Mouse (Mus musculus) embryonic facial prominence, embryonic 12.5 days (tissue): ENCODE data around the gene Cox7a1. TPM values are rescaled to one million over a fixed set of nuclear protein-coding genes. Genes with fewer than 3 reads are reported as not detected.
"Not testable (repeated sequence)": the region's sequence is repeated elsewhere in the genome, so short reads cannot be mapped to it uniquely, and the experiment has no call there.

ENCODE experiments used
- ATAC-seq: fragments of 200-750 bp; cut with Nextera tagmentation; 2 replicates; pipeline ENCODE4 v1.8.0; 2017; ENCODE audit not compliant: insufficient number of reproducible peaks, insufficient read depth, low FRiP score, low TSS enrichment
- H3K27ac ChIP-seq: fragments of 300-500 bp; sonication (generic); 2 replicates; pipeline ENCODE4 v1.5.1; 2016; ENCODE audit warnings: mild to moderate bottlenecking
- H3K27me3 ChIP-seq: fragments of 300-500 bp; sonication (generic); 2 replicates; pipeline ENCODE4 v1.6.1; 2016; ENCODE audit warnings: mild to moderate bottlenecking, moderate library complexity
- H3K36me3 ChIP-seq: fragments of 300-500 bp; sonication (generic); 2 replicates; pipeline ENCODE4 v1.6.1; 2016; ENCODE audit warnings: mild to moderate bottlenecking
- H3K4me1 ChIP-seq: fragments of 300-500 bp; sonication (generic); 2 replicates; pipeline ENCODE4 v1.6.1; 2016
- H3K4me2 ChIP-seq: fragments of 300-500 bp; sonication (generic); replicated peaks from 2 replicates; pipeline ENCODE4 v1.6.1; 2016; ENCODE audit warnings: mild to moderate bottlenecking, moderate library complexity
- H3K4me3 ChIP-seq: fragments of 300-500 bp; sonication (generic); 2 replicates; pipeline ENCODE4 v1.5.1; 2016; ENCODE audit warnings: mild to moderate bottlenecking
- H3K9ac ChIP-seq: fragments of 300-500 bp; sonication (generic); 2 replicates; pipeline ENCODE4 v1.6.1; 2016; ENCODE audit warnings: mild to moderate bottlenecking, moderate library complexity
- H3K9me3 ChIP-seq: fragments of 300-500 bp; sonication (generic); 2 replicates; pipeline ENCODE4 v1.6.1; 2016; ENCODE audit warnings: mild to moderate bottlenecking, moderate library complexity
- WGBS: fragments of 180-500 bp; shearing (Covaris S2); methylation state at CpG from one replicate; pipeline ENCODE4 v1.1.7; 2016; 5-methylcytosine and 5-hydroxymethylcytosine counted together
- polyA plus RNA-seq: library from polyadenylated mRNA; unstranded; fragments of >200 nt; fragmentation: Nextera tagmentation; extraction: Ambion mirVana; gene quantifications from 2 replicates; pipeline ENCODE4 v1.2.1, GENCODE M21; 2016

The Cox7a1 gene
- polyA plus RNA-seq, 1 experiment from 2014 or later = 4.2 TPM

DNA sequence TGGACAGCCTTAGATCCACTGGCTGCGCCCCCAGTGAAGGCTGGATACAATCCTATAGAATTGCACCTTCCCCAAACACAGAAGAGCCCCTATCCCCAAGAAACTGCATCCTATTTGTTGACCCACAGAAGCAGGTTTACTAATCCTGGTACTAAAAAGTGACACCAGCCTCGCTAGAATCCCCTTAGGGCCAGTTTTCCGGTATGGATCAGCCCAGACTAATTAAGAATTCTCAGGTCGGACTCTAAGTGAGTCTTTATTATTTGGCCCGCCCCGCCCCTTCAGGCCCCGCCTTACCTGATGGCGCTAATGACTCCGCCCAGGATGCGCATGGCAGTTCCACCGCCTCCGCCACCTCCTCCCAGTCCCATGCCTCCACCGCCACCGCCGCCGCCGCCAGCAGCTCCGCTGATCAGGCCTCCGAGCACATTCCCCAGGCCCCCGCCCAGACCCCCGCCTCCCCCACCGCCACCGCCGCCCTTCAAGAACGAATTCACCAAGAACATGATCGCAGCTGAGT is 9.7 kb downstream of the Cox7a1 start:
- peak; percentile 53; the same call in 1 of the 2 replicates for ATAC-seq
- Histone ChIP-seq H3K27me3 (no peaks in the 10 kb centered on the region), H3K9ac (peak overlapping the region; percentile 77), H3K4me3 (peak overlapping the region; percentile 76), H3K27ac (peak overlapping the region; percentile 87), H3K4me1 (peaks cover 22% of the 10 kb centered on the region), H3K4me2 (peak overlapping the region; percentile 79), H3K9me3 (no peaks in the 10 kb centered on the region), H3K36me3 (peaks cover 32% of the 10 kb centered on the region)
- WGBS = 1% methylated on average over 24 of the region's 26 CpGs

DNA sequence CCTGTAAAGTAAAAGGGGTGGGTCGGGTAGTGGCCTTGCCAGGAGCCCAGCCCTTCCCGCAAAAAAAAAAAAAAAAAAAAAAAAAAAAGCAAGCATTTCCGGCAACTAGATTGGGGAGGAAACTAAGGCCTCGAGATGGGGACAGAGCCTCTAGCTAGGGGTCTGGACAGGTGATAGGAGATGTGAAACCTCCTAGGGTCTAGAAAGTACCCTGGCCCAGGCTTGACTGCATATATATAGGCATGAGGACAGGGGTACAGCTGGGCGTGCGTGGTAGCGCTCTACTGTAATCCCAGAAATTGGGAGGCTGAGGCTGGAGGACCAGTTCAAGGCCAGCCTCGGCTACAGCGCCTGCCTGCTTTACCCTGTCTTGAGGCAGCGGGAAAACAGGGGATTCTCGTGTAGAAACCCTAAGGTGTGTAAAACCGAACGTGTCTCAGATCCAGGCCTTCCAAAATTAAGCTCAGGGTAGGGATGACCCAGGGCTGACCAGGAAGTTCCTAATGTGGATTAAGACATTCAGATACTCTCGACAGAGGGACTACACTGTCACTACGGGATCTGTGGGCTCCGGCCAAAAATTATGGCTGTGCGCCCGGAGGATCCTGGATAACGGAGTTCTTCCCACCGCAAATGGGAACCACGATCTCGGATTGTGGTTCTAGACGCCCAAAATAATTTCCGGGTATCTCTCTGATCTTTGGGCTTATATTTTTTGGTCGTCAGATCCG is 10.3 kb downstream of the Cox7a1 start:
- peaks cover 26% of the 10 kb centered on the region for H3K36me3 ChIP-seq
- peak overlapping the region; percentile 76 for H3K4me3 ChIP-seq
- H3K9ac ChIP-seq = peak overlapping the region; percentile 77
- H3K27ac ChIP-seq = peak overlapping the region; percentile 87
- no peaks in the 10 kb centered on the region for H3K27me3 ChIP-seq
- no peak for ATAC-seq
- no peaks in the 10 kb centered on the region for H3K9me3 ChIP-seq
- peaks cover 22% of the 10 kb centered on the region for H3K4me1 ChIP-seq
- H3K4me2 ChIP-seq = peak overlapping the region; percentile 79
- WGBS = under 1% methylated on average over 26 of the region's 26 CpGs

DNA sequence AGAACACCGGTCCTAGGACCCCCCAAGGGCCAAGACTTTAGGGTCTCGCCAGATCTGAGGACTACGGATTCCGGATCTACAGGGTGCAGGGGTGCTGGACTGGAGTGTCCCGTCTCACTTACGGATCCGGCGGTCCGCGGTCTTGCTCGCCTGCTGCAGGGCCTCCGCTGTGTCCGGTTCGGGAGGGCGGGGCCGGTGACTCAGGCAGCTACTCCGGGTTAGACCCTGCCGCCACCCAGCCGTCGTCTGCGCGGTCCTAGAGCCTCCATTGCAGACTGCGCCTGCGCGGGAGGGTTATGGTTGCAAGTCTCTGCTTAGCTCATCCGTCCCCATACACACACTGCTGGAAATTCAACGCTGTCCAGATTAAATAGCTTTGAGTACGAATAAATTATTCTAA is 10.9 kb downstream of the Cox7a1 start:
- ATAC-seq = peak; percentile 82
- 1% methylated on average over 28 of the region's 28 CpGs for WGBS
- Histone ChIP-seq H3K4me1 (peaks cover 22% of the 10 kb centered on the region), H3K27ac (peak overlapping the region; percentile 87), H3K4me2 (peak overlapping the region; percentile 79), H3K27me3 (no peaks in the 10 kb centered on the region), H3K4me3 (peak overlapping the region; percentile 76), H3K9ac (peak overlapping the region; percentile 77), H3K9me3 (no peaks in the 10 kb centered on the region), H3K36me3 (peaks cover 25% of the 10 kb centered on the region)

DNA sequence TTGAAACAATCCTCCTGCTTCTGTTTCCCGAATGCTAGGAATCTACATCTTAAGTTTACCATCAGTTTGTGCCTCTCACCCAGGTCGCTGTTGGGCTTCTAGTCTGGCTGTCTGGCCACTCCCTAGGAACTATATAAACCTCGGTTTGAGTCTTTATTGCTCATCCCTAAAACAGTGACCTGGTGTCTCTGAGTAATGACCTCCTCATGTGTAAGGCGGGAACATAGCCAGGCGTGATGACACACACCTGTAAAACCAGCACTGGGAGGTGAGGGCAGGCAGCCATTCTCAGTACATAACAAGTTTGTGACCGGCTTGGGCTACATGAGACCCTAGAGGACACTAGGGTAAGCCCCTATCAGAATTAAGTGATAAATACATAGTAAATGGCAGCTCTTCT is 11.5 kb downstream of the Cox7a1 start:
- Histone ChIP-seq H3K27me3 (no peaks in the 10 kb centered on the region), H3K9ac (no peak overlapping the region), H3K4me1 (peaks cover 22% of the 10 kb centered on the region), H3K27ac (no peak overlapping the region), H3K4me3 (no peak overlapping the region), H3K36me3 (peaks cover 19% of the 10 kb centered on the region), H3K9me3 (no peaks in the 10 kb centered on the region), H3K4me2 (peak overlapping the region; percentile 79)
- WGBS = 71% methylated on average over 6 of the region's 6 CpGs
- ATAC-seq = no peak

DNA sequence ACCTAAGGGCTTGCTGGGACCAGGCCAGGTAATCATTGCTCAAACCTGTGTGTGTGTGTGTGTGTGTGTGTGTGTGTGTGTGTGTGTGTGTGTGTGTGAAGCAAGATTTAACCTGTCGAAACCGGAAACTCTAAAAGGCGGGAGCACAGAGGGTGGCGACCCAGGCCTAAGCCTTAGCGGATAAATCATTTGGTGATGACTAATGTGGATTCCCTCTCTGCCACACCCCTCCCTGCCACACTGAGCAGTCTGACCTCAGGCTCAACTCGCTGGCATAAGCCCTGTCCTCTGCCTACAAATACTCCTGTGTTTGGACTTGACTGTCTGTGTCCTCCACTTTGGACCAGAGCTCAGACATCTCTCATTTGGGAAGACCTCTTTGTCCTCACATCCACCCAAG is 12.2 kb downstream of the Cox7a1 start:
- WGBS = 74% methylated on average over 6 of the region's 6 CpGs
- H3K9me3 ChIP-seq = no peaks in the 10 kb centered on the region

DNA sequence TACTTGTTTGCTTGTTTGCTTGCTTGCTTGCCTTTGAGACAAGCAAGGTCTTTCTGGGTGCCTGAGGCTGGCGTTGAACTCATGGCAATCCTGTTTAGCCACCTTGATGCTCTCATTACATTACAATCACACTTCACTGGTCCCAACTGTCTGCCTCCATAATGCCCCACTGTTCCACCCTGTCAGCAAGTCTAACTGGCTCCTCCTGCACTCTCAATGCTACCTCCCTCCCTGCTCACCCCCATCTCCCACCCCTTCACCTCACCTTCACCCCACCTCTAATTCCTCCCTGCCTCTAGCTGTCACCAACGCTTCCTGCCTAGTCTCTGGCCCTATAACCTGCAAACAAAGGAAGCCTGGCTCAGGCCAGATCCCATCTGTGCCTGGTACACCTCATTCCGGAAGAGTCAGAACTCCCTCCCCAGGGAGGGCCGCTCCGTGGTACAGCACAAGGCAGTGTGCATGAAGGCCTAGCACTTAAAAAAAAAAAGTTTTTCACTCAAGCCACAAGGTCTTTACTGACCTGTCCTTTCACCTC is 13.7 kb downstream of the Cox7a1 start:
- Histone ChIP-seq H3K4me1 (peaks cover 20% of the 10 kb centered on the region), H3K27ac (0 out of 2 replicates have a peak overlapping the region, but pooled peaks have one; percentile 5), H3K36me3 (no peaks in the 10 kb centered on the region), H3K4me3 (no peak overlapping the region), H3K4me2 (no peak overlapping the region), H3K9ac (no peak overlapping the region), H3K27me3 (no peaks in the 10 kb centered on the region), H3K9me3 (no peaks in the 10 kb centered on the region)
- ATAC-seq = no peak
- 64% methylated on average over 5 of the region's 5 CpGs for WGBS

More for the DNA sequence above, 12.2 kb downstream of the Cox7a1 start:
- peaks cover 12% of the 10 kb centered on the region for H3K36me3 ChIP-seq
- H3K4me1 ChIP-seq = peaks cover 22% of the 10 kb centered on the region
- ATAC-seq = no peak
- no peaks in the 10 kb centered on the region for H3K27me3 ChIP-seq
- no peak overlapping the region for H3K4me2 ChIP-seq
- no peak overlapping the region for H3K9ac ChIP-seq
- H3K27ac ChIP-seq = no peak overlapping the region
- H3K4me3 ChIP-seq = no peak overlapping the region

DNA sequence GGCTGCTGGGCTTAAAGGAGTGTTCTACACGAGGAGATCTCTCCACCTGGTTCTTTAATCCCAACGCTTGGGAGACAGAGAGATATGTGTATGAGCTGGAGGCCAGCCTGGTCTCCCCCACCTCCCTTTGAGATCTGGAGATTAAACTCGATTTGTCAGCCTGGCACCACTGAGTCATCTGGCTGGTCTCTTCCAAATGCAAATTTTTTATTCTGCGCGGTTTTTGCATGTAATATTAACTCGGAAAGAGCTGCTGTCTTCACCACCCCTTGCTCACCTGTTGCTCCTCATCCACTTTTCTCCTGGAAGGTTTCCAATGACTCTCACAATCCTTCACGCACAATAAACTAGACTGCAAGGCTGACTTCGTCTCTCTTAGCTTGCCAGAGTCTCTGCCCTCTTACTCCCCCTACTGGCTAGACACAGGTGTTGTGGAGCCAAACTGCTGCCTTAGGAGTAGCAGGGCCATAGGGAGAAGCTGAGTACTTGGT is 14.6 kb downstream of the Cox7a1 start, which contains the start of gene Capns1:
Gene Capns1 (minus strand): TSS at position 331 of the 491 bp plus-strand sequence.
- 6% methylated on average over 8 of the region's 8 CpGs for WGBS
- no peak within 1 kb of the TSS for H3K9ac ChIP-seq
- H3K4me2 ChIP-seq = peak within 1 kb of the TSS; percentile 31
- peaks cover 11% of the 10 kb centered on the region for H3K4me1 ChIP-seq
- no peaks in the 10 kb centered on the region for H3K9me3 ChIP-seq
- no peaks in the 10 kb centered on the region for H3K36me3 ChIP-seq
- H3K27ac ChIP-seq = peak within 1 kb of the TSS; percentile 46; the same call in 1 of the 2 replicates
- no peak within 1 kb of the TSS for H3K4me3 ChIP-seq
- no peak for ATAC-seq
- H3K27me3 ChIP-seq = no peaks in the 10 kb centered on the region

DNA sequence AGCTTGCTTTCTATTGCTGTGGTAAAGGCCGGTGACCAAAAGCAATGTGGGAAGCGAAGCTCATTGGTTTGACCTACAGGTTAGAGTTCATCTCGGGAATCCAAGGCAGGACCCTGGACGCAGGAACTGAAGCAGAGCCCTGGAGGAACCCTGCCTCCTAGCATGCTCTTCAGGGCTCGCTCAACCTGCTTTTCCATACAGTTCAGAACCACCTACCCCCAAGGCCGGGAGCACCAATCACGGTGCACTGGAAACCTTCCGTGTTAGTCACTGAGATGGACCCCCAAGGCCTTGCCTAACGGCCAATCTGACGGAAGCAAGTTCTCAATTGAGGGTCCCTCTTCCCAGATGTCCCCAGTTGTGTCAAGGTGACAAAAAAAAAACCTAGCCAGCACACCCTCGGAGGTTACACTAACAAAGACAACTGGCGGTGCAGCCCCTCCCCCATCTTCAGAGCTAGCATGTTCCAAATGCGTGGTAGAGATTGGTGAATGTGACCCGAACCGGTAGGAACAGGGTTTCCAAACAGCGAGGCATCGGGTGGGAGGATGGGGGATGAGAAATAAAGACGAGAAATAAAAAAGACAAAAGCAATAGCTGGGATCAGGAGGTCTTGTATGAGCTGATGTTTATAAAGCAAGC is 15.7 kb downstream of the Cox7a1 start:
- Histone ChIP-seq H3K27me3 (no peaks in the 10 kb centered on the region), H3K9me3 (no peaks in the 10 kb centered on the region), H3K9ac (no peak overlapping the region), H3K27ac (no peak overlapping the region), H3K4me1 (peaks cover 10% of the 10 kb centered on the region; the same call in 1 of the 2 replicates), H3K36me3 (no peaks in the 10 kb centered on the region), H3K4me3 (no peak overlapping the region), H3K4me2 (no peak overlapping the region)
- no peak for ATAC-seq
- WGBS = 74% methylated on average over 18 of the region's 18 CpGs

DNA sequence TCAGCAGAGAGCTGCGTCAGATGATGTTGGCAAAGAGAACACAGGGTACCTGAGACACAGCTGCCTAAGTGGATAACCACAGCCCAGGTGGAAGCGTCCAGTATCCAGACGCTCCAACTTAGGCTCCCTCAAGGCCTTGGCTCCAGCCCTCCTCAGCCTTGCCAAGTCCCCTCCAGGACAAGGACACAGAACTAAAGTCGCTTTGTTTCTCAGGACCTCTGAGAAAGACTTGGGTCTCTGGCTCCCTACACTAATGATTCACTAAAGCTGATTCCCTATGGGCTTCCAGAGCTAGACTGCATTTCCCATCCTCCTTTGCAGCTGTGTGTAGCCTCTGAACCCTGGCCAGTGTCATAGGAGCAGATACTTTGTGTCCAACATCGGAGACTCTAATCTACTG is 16.3 kb downstream of the Cox7a1 start:
- Histone ChIP-seq H3K4me3 (no peak overlapping the region), H3K9me3 (no peaks in the 10 kb centered on the region), H3K27me3 (no peaks in the 10 kb centered on the region), H3K4me1 (peaks cover 8% of the 10 kb centered on the region; the same call in 1 of the 2 replicates), H3K36me3 (no peaks in the 10 kb centered on the region), H3K27ac (no peak overlapping the region), H3K9ac (no peak overlapping the region), H3K4me2 (no peak overlapping the region)
- 79% methylated on average over 5 of the region's 5 CpGs for WGBS
- ATAC-seq = no peak

DNA sequence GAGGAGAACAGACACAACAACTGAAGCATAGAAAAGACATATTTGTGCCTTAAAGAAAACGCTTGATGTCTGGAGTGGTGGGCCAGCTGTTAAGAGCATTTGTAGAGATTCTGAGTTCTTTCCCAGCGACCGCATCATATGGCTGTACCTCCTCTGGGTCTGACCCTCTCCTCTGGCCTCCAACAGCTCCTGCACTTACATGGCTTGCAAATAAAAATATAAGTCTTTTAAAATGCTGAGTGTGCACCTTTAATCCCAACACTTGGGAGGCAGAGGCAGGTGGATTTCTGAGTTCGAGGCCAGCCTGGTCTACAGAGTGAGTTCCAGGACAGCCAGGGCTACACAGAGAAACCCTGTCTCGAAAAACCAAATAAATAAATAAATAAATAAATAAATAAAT is 16.7 kb downstream of the Cox7a1 start:
- H3K9ac ChIP-seq, H3K4me3 ChIP-seq, H3K36me3 ChIP-seq, H3K4me1 ChIP-seq, H3K27me3 ChIP-seq, ATAC-seq, H3K4me2 ChIP-seq, H3K9me3 ChIP-seq, H3K27ac ChIP-seq: not testable (repeated sequence)
- 84% methylated on average over 5 of the region's 5 CpGs for WGBS

DNA sequence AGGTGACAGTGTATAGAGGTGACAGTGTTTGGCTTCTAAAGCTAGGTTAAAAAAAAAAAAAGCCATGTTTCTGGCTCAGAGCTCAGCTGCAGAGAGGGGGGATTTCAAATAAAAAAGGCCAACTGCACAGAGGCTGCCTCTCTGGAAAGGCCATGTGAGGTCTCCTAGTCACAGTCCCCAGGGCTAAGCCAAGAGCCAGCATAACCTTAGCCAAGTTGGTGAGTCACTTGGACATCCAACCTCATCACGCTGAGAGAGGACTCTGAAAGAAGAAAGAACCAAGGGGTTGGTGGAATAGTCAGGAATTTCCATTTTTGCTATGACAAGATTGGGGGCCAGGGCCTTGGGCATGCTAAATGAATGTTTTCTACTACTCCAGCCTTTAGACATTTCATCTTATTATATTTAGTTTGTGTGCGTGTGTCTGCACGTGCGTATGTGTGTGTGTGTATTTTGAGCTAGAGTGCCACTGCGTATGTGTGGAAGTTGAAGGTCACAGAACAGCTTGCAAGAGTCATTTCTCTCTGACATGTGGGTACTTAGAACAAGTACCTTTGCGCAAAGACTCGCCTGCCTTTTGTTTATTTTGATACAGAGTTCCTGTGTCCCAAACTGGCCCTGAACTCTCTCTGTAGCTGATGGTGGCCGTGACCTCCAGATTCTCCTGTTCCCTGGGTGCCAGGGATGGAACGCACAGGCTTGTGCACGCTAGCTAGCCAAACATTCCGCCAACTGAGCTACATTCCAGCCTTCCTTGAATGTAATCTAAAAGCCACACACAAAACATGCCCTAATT is 19.1 kb downstream of the Cox7a1 start:
- no peaks in the 10 kb centered on the region for H3K27me3 ChIP-seq
- H3K4me2 ChIP-seq = no peak overlapping the region
- WGBS = 79% methylated on average over 11 of the region's 11 CpGs
- H3K27ac ChIP-seq = no peak overlapping the region
- H3K36me3 ChIP-seq = no peaks in the 10 kb centered on the region
- H3K9ac ChIP-seq = no peak overlapping the region
- ATAC-seq = no peak
- H3K9me3 ChIP-seq = no peaks in the 10 kb centered on the region
- no peaks in the 10 kb centered on the region for H3K4me1 ChIP-seq
- no peak overlapping the region for H3K4me3 ChIP-seq
